Mouse (Mus musculus) E14TG2a.4 (cell line): Measurements from ENCODE around the gene Ostf1.

ENCODE experiments used
- CTCF ChIP-seq: conservative IDR thresholded peaks from 2 replicates; pipeline ENCODE4 v1.5.1; 2014; ENCODE audit warnings: low read length
- NANOG ChIP-seq: IDR thresholded peaks from 2 replicates; pipeline ENCODE4 v1.6.1; 2014; ENCODE audit warnings: borderline replicate concordance, low read length, mixed read lengths
- POU5F1 ChIP-seq: IDR thresholded peaks from 2 replicates; pipeline ENCODE4 v1.6.1; 2014; ENCODE audit warnings: low read length, borderline replicate concordance

- TF ChIP-seq CTCF: no peak
- TF ChIP-seq NANOG: no peak
- no peak for TF ChIP-seq POU5F1
Measured at GRCm38 (mm10) chr19:18671056-18671741, 39.6 kb upstream of the Ostf1 start.
